Mouse (Mus musculus) gastrocnemius, postnatal 25 days (tissue): Measurements from ENCODE around the gene Rela. TPM values are rescaled to one million over a fixed set of nuclear protein-coding genes. Genes with fewer than 3 reads are reported as not detected.

Experiments
- DNase-seq: peaks from one replicate; pipeline ENCODE4 v3.0.0; 2022
- total RNA-seq, 2 experiments: library from RNA; stranded (reverse); gene quantifications; 1 replicate in 1 of 2; 2 replicates in 1 of 2; pipeline ENCODE4 v1.2.3; 2021

The Rela gene
- total RNA-seq, 2 experiments from 2014 or later, result 12.5 to 13.7 TPM

- no peak for DNase-seq
Measured at GRCm38 (mm10) chr19:5636036-5636570, 1.2 kb upstream of the Rela start.

DNA sequence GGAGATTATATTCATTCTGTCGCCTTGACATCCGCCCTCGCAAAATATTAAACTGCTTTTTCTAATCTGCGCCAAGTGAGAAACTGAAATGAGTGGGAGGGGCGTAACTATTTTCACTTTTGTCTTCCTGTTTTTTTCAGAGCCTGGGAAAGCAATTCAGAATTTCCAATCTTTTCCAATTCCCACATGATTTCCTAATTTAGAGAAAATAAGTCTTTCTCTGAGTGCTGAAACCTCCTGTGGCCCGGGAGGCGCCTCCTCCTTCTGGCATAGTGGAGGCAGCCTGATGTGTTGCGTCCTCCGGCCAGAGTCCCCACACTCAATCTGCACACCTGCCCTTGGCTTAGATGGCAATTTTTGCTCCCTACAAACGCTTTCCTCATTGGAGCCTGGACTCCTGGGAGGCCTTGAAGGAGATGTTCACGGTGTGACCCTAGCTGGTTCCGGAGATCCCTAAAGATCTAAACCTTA lies 677 bp upstream of the Rela start:
- peak; percentile 47 for DNase-seq

DNA sequence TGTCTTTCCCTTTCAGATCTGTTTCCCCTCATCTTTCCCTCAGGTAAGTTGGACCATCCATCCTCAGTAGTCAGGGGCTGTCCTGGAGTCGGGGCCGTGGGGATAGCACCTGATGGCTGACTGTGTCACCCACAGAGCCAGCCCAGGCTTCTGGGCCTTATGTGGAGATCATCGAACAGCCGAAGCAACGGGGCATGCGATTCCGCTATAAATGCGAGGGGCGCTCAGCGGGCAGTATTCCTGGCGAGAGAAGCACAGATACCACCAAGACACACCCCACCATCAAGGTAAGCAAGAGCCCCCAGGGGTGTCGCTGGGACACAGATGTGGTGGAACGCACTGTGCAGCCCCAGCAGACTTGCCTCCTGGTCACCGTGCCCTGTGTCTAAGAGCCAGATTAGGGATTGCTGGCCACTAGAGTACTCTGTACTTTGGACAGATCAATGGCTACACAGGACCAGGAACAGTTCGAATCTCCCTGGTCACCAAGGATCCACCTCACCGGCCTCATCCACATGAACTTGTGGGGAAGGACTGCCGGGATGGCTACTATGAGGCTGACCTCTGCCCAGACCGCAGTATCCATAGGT lies 1.2 kb downstream of the Rela start:
- no peak for DNase-seq

DNA sequence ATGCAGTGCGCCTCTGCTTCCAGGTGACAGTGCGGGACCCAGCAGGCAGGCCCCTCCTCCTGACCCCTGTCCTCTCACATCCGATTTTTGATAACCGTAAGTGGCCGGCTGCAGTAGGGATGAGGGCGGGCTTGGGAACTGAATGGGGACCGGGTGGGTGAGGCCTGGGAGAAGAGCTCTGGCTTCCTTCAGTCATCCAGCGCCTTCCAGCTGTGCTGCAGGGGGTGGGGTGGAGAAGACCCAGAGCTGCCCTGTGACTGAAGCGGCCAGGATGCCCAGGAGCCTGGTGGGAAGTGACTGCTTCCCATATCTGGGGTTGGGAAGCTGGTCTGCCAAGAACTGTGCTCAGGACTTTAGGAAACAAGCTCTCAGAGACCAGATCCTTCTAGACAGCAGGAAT lies 3.1 kb downstream of the Rela start:
- DNase-seq, result no peak

GRCm38 (mm10) chr19:5641021-5641420 lies 3.7 kb downstream of the Rela start:
- no peak for DNase-seq

- no peak for DNase-seq
Measured at GRCm38 (mm10) chr19:5641641-5642040, 4.4 kb downstream of the Rela start.

GRCm38 (mm10) chr19:5645280-5645679 lies 8.0 kb downstream of the Rela start:
- no peak for DNase-seq

- DNase-seq, result no peak
Measured at GRCm38 (mm10) chr19:5646731-5647330, 9.5 kb downstream of the Rela start.

DNA sequence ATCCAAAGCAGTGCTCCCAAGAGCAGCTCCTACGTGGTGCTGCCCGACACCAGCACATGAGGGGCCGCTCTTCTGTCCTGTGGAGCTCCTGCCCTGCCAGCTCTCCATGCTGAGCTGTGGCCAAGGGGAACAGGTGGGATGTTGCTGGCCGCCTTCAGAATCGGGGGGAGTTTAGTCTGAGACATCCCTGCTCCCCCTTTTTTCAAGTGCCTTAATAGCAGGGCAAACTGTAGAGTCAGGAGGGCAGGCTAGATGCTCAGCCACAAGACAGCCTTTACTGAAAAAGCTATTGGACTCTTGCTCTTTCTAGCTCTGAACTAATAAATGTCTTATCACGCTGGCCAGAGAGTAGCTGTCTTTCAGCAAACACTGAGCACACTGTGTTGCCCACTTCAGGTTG lies 10.5 kb downstream of the Rela start:
- DNase-seq, result no peak

DNA sequence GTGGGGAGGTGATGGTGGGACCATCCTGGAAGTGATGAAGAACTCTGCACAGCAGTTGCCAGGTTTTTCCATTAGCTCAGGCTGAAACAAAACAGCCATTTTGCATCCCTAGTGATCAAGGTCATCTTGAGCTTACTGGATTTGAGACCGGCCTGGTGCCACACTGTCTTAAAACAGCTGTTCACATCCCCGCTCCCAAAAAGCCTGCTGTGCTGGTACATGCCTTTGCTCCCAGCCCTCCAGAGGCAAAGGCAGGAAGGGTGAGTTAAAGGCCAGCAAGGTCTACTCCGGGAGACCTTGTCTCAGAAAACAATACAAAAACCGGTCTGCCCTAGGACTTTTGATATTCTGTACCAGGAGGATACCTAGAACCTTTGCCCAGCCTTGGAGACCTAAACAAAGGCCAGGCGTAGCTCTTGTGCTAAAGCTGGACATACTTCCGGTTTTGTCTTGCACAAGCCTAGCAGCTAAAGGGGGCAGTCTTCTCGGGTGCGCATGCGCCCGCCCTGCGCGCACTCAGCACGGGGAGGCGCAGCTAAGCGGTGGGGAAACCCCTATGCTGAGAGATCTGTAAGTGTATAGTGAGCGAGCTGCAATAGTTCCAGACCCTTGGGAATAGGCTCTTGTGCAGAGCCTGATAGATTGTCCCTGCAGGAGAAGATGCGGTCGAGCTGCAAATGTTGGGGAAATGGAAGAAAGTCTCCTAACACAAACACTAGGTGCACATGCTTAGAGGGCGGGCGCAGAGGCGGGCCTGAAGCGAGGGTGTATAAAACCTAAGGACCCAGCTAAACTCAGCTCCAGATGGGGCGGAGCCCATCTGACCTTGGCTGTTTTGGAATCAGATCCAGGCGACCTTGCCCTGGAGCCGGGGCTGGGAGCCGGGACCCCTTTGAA lies 11.4 kb downstream of the Rela start:
- peak; percentile 86 for DNase-seq

GRCm38 (mm10) chr19:5649298-5649741 lies 12.0 kb downstream of the Rela start:
- peak; percentile 77 for DNase-seq

DNA sequence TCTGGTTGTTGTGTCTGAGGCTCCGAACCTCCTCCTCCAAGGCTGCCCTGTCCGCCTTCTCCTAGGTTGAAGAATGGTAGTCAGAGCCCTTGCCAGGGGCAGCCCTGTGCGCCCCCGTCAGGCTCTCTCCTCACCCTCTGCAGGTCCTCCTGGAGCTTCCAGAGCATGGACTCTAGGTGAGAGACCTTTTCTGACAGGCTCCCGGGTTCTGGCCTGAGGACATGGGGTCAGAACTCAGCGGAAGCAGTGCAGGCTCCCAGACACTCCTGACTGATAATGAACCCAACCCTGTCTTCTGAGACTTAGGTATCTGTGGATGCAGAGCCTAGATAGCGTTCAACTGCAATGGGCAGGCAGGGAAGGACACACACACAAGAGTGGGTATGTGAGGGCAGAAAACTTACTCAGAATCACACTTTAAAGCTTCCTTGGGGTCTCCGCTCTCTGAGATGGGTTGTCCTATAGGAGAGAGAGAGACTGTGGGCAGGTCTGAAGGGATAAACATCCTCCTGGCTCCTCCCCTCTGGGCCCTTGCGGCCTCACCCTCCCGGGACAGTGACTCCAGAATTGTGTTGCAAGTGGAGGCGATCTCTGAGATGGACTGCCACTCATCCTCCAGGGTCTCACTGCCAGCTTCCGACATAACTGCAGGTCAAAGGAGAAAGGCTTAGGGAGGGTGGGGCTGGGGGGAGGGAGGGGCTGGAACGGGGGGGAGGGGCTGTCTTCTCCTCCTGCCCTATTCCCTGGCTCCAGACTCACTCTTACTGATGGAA lies 14.4 kb downstream of the Rela start:
- no peak for DNase-seq

GRCm38 (mm10) chr19:5652570-5652969 lies 15.3 kb downstream of the Rela start:
- DNase-seq, result peak; percentile 5

GRCm38 (mm10) chr19:5653969-5654719 lies 16.9 kb downstream of the Rela start:
- no peak for DNase-seq

- no peak for DNase-seq
Measured at GRCm38 (mm10) chr19:5654720-5655298, 17.5 kb downstream of the Rela start.

DNA sequence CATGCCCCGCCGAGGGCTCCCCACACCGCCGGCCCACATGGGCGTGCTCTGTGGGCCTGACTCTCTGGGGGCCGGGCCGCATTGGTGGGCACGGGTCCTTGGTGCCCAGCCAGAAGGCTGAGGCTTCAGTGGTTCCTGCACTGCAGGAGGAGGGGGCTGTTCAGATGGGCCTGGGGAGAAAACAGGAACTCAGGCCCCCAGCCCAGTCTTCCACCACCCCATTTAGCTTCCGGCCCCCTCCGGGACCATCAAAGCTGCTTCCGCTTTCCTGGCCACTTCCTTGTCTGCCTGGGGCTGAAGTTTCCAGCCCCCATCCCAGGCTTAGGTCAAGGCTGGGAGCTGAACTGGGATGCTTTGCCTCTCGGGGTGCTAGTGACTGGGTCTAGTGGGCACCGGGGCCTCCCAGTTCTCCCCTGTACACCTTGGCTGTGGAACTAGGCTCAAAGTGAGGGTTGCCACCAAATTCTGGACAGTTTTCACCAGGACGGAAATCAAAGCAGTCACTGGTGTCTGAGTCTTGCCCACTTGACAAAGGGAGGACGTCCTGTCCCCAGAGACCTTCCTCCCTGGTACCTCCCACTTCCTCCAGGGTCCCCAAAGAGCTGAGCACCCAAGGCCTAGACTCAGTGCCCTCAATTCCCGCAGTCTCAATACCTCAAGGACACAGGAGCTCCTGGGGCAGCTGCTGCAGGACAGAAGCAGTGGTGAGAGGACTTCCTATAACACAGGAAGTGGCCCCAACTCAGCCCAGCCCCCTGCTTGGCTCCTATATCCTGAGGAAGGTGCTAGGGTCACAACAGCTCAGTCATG lies 23.9 kb downstream of the Rela start:
- DNase-seq, result peak; percentile 53

- DNase-seq, result no peak
Measured at GRCm38 (mm10) chr19:5662310-5662709, 25.0 kb downstream of the Rela start.

- peak; percentile 94 for DNase-seq
Measured at GRCm38 (mm10) chr19:5662981-5663913, 26.0 kb downstream of the Rela start, which contains the start of gene Sipa1. Gene Sipa1 (minus strand): TSS chr19:5663707.
